Mouse (Mus musculus) olfactory bulb, adult 2 months (tissue): ENCODE measurements around the gene Nkap.

ENCODE experiments used
- CTCF ChIP-seq: fragments of 200-500 bp; IDR thresholded peaks from 2 replicates; pipeline ENCODE4 v1.5.1; 2012; ENCODE audit warnings: low read depth, mild to moderate bottlenecking, low read length, moderate library complexity; ENCODE audit not compliant: insufficient read depth
- POLR2A ChIP-seq: fragments of 200-500 bp; IDR thresholded peaks from 2 replicates; pipeline ENCODE4 v1.6.1; 2012; ENCODE audit warnings: mild to moderate bottlenecking, low read depth, low read length, moderate library complexity; ENCODE audit not compliant: insufficient read depth

- TF ChIP-seq CTCF (no peak), POLR2A (no peak)
Measured at GRCm38 (mm10) chrX:37117085-37117484, 9.5 kb upstream of the Nkap start.
